In the genomic region with DNA sequence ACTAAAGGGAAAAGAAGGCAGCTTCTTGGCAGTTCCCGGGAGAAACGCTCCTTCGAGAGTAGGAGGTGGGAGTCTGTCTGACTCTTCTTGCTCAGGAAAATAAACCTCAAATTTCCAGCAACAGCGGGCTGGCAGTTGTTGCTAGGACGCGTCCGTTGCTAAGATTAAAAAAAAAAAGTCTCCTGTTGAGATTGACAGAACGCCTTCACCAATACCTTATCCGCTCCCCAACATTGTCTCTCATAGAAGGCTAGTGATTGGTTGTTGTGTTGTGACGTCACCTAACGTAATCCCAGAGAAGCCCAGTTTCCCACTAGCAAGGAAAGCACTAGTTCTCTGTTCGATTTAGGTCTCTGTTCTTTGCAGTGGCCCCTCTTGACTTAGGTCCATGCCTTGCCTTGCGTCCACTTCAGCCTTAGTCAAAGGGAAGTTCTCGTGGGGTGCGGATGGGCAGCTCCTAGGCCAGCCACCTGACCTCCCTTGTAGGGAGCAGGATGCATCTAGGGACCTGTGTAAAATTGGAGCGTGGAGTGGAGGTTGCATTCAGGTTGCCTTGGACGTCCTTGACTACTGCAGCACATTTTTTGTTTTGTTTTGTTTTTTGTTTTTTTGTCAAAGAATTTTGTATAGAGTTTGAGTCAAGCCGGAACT, we compare ENCODE assay signal across 8 mouse cellular contexts. TPM values are rescaled to one million over a fixed set of nuclear protein-coding genes. Genes with fewer than 3 reads are reported as not detected.
DNase-seq lines count a peak whose midpoint lies in the region; ATAC-seq lines count a peak whose summit lies in the region.

Gene Wdr63 (minus strand): TSS at position 210 of the 651 bp plus-strand sequence.

- peak within 1 kb of the TSS; percentile 16; the same call in 1 of the 2 replicates for H3K9ac ChIP-seq in heart, embryonic 11.5 days (ENCODE audit: low read depth, low read length)
- H3K9ac ChIP-seq in kidney, embryonic 15.5 days, result peak within 1 kb of the TSS; percentile 12; the same call in 1 of the 2 replicates
- H3K9ac ChIP-seq in limb, embryonic 13.5 days, result peak within 1 kb of the TSS; percentile 53
- no peak within 1 kb of the TSS; the same call in 1 of the 2 replicates for H3K9ac ChIP-seq in midbrain, embryonic 14.5 days (replicated peaks; ENCODE audit: low read length)
- peak within 1 kb of the TSS; percentile 40; the same call in 1 of the 2 replicates for H3K9ac ChIP-seq in stomach, embryonic 16.5 days (ENCODE audit: low read length)

- peak within 1 kb of the TSS; percentile 69 for H3K4me2 ChIP-seq in heart, embryonic 11.5 days
- peak within 1 kb of the TSS; percentile 85 for H3K4me2 ChIP-seq in kidney, embryonic 15.5 days
- peak within 1 kb of the TSS; percentile 78 for H3K4me2 ChIP-seq in limb, embryonic 13.5 days (replicated peaks)
- H3K4me2 ChIP-seq in midbrain, embryonic 14.5 days (ENCODE audit: low read length), result peak within 1 kb of the TSS; percentile 61
- peak within 1 kb of the TSS; percentile 87 for H3K4me2 ChIP-seq in stomach, embryonic 16.5 days (ENCODE audit: low read depth, low read length)

- 10% methylated on average over 18 of the region's 18 CpGs for WGBS in heart, embryonic 11.5 days (ENCODE audit: insufficient replicate concordance)
- WGBS in kidney, embryonic 15.5 days, result 12% methylated on average over 18 of the region's 18 CpGs
- WGBS in limb, embryonic 13.5 days, result 14% methylated on average over 18 of the region's 18 CpGs
- WGBS in midbrain, embryonic 14.5 days, result 9% methylated on average over 18 of the region's 18 CpGs
- WGBS in stomach, embryonic 16.5 days, result 13% methylated on average over 18 of the region's 18 CpGs

- H3K27me3 ChIP-seq in heart, embryonic 11.5 days (ENCODE audit: control insufficient read depth, insufficient read depth, low read length), result no peaks in the 10 kb centered on the region; the same call in 1 of the 2 replicates
- peaks cover 3% of the 10 kb centered on the region; the same call in 1 of the 2 replicates for H3K27me3 ChIP-seq in kidney, embryonic 15.5 days
- H3K27me3 ChIP-seq in limb, embryonic 13.5 days, result no peaks in the 10 kb centered on the region
- no peaks in the 10 kb centered on the region for H3K27me3 ChIP-seq in midbrain, embryonic 14.5 days (ENCODE audit: control insufficient read depth, insufficient read depth, low read length)
- no peaks in the 10 kb centered on the region for H3K27me3 ChIP-seq in stomach, embryonic 16.5 days (ENCODE audit: control insufficient read depth, insufficient read depth, low read length)

- no peaks in the 10 kb centered on the region for H3K4me1 ChIP-seq in heart, embryonic 11.5 days (ENCODE audit: control insufficient read depth, insufficient read depth, low read length)
- H3K4me1 ChIP-seq in kidney, embryonic 15.5 days, result peaks cover 4% of the 10 kb centered on the region; the same call in 1 of the 2 replicates
- H3K4me1 ChIP-seq in limb, embryonic 13.5 days, result peaks cover 5% of the 10 kb centered on the region; the same call in 1 of the 2 replicates
- no peaks in the 10 kb centered on the region for H3K4me1 ChIP-seq in midbrain, embryonic 14.5 days (ENCODE audit: control insufficient read depth, insufficient read depth, low read length)
- no peaks in the 10 kb centered on the region for H3K4me1 ChIP-seq in stomach, embryonic 16.5 days (ENCODE audit: control insufficient read depth, insufficient read depth, low read length)

- no peak within 1 kb of the TSS for H3K27ac ChIP-seq in heart, embryonic 11.5 days (ENCODE audit: low read depth, low read length)
- H3K27ac ChIP-seq in kidney, embryonic 15.5 days, result no peak within 1 kb of the TSS
- H3K27ac ChIP-seq in limb, embryonic 13.5 days, result no peak within 1 kb of the TSS
- H3K27ac ChIP-seq in midbrain, embryonic 14.5 days (replicated peaks; ENCODE audit: low read depth, low read length), result no peak within 1 kb of the TSS
- no peak within 1 kb of the TSS for H3K27ac ChIP-seq in stomach, embryonic 16.5 days (ENCODE audit: low read length)

- H3K36me3 ChIP-seq in heart, embryonic 11.5 days (ENCODE audit: control insufficient read depth, insufficient read depth, low read length), result no peaks in the 10 kb centered on the region
- H3K36me3 ChIP-seq in kidney, embryonic 15.5 days, result no peaks in the 10 kb centered on the region
- H3K36me3 ChIP-seq in limb, embryonic 13.5 days, result no peaks in the 10 kb centered on the region
- no peaks in the 10 kb centered on the region for H3K36me3 ChIP-seq in midbrain, embryonic 14.5 days (ENCODE audit: control insufficient read depth, insufficient read depth, low read length)
- H3K36me3 ChIP-seq in stomach, embryonic 16.5 days (ENCODE audit: control insufficient read depth, insufficient read depth, low read length), result no peaks in the 10 kb centered on the region

- H3K9me3 ChIP-seq in heart, embryonic 11.5 days (replicated peaks; ENCODE audit: control insufficient read depth, low read length), result no peaks in the 10 kb centered on the region
- peaks cover 2% of the 10 kb centered on the region; the same call in 1 of the 2 replicates for H3K9me3 ChIP-seq in kidney, embryonic 15.5 days (replicated peaks)
- H3K9me3 ChIP-seq in limb, embryonic 13.5 days, result no peaks in the 10 kb centered on the region
- no peaks in the 10 kb centered on the region for H3K9me3 ChIP-seq in midbrain, embryonic 14.5 days (ENCODE audit: control insufficient read depth, low read length)
- H3K9me3 ChIP-seq in stomach, embryonic 16.5 days (replicated peaks; ENCODE audit: control insufficient read depth, low read length), result peaks cover 3% of the 10 kb centered on the region; the same call in 1 of the 2 replicates

- H3K4me3 ChIP-seq in heart, embryonic 11.5 days (ENCODE audit: low read depth, low read length), result peak within 1 kb of the TSS; percentile 36
- peak within 1 kb of the TSS; percentile 46 for H3K4me3 ChIP-seq in kidney, embryonic 15.5 days (replicated peaks)
- H3K4me3 ChIP-seq in limb, embryonic 13.5 days, result peak within 1 kb of the TSS; percentile 46
- H3K4me3 ChIP-seq in midbrain, embryonic 14.5 days (replicated peaks; ENCODE audit: low read depth, low read length), result peak within 1 kb of the TSS; percentile 30
- peak within 1 kb of the TSS; percentile 50 for H3K4me3 ChIP-seq in stomach, embryonic 16.5 days (replicated peaks; ENCODE audit: low read length)

- ATAC-seq in heart, embryonic 11.5 days (replicated peaks; ENCODE audit: insufficient number of reproducible peaks, low FRiP score, low TSS enrichment), result peak; percentile 90
- peak; percentile 95 for ATAC-seq in kidney, embryonic 15.5 days (replicated peaks; ENCODE audit: low FRiP score)
- peak; percentile 95 for ATAC-seq in limb, embryonic 13.5 days (ENCODE audit: low FRiP score, low read depth)
- ATAC-seq in midbrain, embryonic 14.5 days (ENCODE audit: low FRiP score, low TSS enrichment), result peak; percentile 96
- peak; percentile 85; the same call in 1 of the 2 replicates for ATAC-seq in stomach, embryonic 16.5 days (ENCODE audit: insufficient read depth, low FRiP score)

- peak; percentile 13 for DNase-seq in urinary bladder, postnatal 25 days (ENCODE audit: low spot score)
- DNase-seq in urinary bladder, postnatal 10 days (ENCODE audit: low spot score), result no peak
- DNase-seq in embryo, embryonic 11 days, result peak; percentile 92
- DNase-seq in midbrain, embryonic 14.5 days, result peak; percentile 94

RNA-seq across cellular contexts. Expression of gene Wdr63, which starts in this region (rescaled TPM):
- polyA plus RNA-seq in heart, embryonic 11.5 days (2014; fragmentation: Nextera tagmentation; extraction: Ambion mirVana), result 0.21 TPM in 1 of 2 replicates, not detected in the other
- polyA plus RNA-seq in kidney, embryonic 15.5 days (2015; fragmentation: Nextera tagmentation; extraction: Ambion mirVana), result 0.16 TPM in 1 of 2 replicates, not detected in the other
- 0.19 and 0.34 TPM in 2 replicates for polyA plus RNA-seq in limb, embryonic 13.5 days (2015; fragmentation: Nextera tagmentation; extraction: Ambion mirVana)
- 0.51 and 0.83 TPM in 2 replicates for polyA plus RNA-seq in midbrain, embryonic 14.5 days (2014; fragmentation: Nextera tagmentation; extraction: Ambion mirVana)
- 0.31 and 0.50 TPM in 2 replicates for polyA plus RNA-seq in stomach, embryonic 16.5 days (2015; fragmentation: Nextera tagmentation; extraction: Ambion mirVana)

Comparison
In these comparisons a context has a peak if more than half of its experiments do, and no peak if none do; other contexts are left out.
1. Peak in ATAC-seq, H3K4me3 ChIP-seq, H3K9ac ChIP-seq and H3K4me2 ChIP-seq in heart, embryonic 11.5 days; RNA of the gene not detected or under 1 TPM.
2. Peak in ATAC-seq, H3K4me3 ChIP-seq, H3K9ac ChIP-seq and H3K4me2 ChIP-seq in kidney, embryonic 15.5 days; RNA of the gene not detected or under 1 TPM.
3. Peak in ATAC-seq, H3K4me3 ChIP-seq, H3K9ac ChIP-seq and H3K4me2 ChIP-seq in limb, embryonic 13.5 days; RNA of the gene not detected or under 1 TPM.
4. Peak in DNase-seq, ATAC-seq, H3K4me3 ChIP-seq and H3K4me2 ChIP-seq in midbrain, embryonic 14.5 days; RNA of the gene not detected or under 1 TPM.
5. Peak in ATAC-seq, H3K4me3 ChIP-seq, H3K9ac ChIP-seq and H3K4me2 ChIP-seq in stomach, embryonic 16.5 days; RNA of the gene not detected or under 1 TPM.